Mouse (Mus musculus) limb, embryonic 14.5 days (tissue): Measurements from ENCODE around the gene Eomes. TPM values are rescaled to one million over a fixed set of nuclear protein-coding genes. Genes with fewer than 3 reads are reported as not detected.

Experiments
- ATAC-seq: fragments of 200-750 bp; cut with Nextera tagmentation; 2 replicates; pipeline ENCODE4 v1.8.0; 2017; ENCODE audit warnings: low read depth, moderate number of reproducible peaks, moderate TSS enrichment; ENCODE audit not compliant: low FRiP score
- DNase-seq: peaks from one replicate; pipeline ENCODE4 v3.0.0-alpha.2; 2015; ENCODE audit warnings: low spot score
- H3K27ac ChIP-seq: fragments of 300-500 bp; sonication (generic); replicated peaks from 2 replicates; pipeline ENCODE4 v1.5.1; 2014; ENCODE audit warnings: low read depth, mild to moderate bottlenecking, low read length, moderate library complexity, mixed read lengths
- H3K27me3 ChIP-seq: fragments of 300-500 bp; sonication (generic); 2 replicates; pipeline ENCODE4 v1.6.1; 2014; ENCODE audit warnings: low read length, mixed read lengths; ENCODE audit not compliant: control insufficient read depth, insufficient read depth
- H3K36me3 ChIP-seq: fragments of 300-500 bp; sonication (generic); 2 replicates; pipeline ENCODE4 v1.6.1; 2014; ENCODE audit warnings: mild to moderate bottlenecking, low read length, moderate library complexity, mixed read lengths; ENCODE audit not compliant: control insufficient read depth, insufficient read depth
- H3K4me1 ChIP-seq: fragments of 300-500 bp; sonication (generic); 2 replicates; pipeline ENCODE4 v1.6.1; 2014; ENCODE audit warnings: antibody characterized with exemption, low read length, mixed read lengths; ENCODE audit not compliant: control insufficient read depth, insufficient read depth
- H3K4me2 ChIP-seq: fragments of 300-500 bp; sonication (generic); replicated peaks from 2 replicates; pipeline ENCODE4 v1.6.1; 2014; ENCODE audit warnings: low read depth, mild to moderate bottlenecking, low read length, moderate library complexity; ENCODE audit not compliant: severe bottlenecking
- H3K4me3 ChIP-seq: fragments of 300-500 bp; sonication (generic); replicated peaks from 2 replicates; pipeline ENCODE4 v1.5.1; 2014; ENCODE audit warnings: low read length
- H3K9ac ChIP-seq: fragments of 300-500 bp; sonication (generic); 2 replicates; pipeline ENCODE4 v1.6.1; 2014; ENCODE audit warnings: mild to moderate bottlenecking, low read depth, low read length, moderate library complexity; ENCODE audit not compliant: severe bottlenecking
- H3K9me3 ChIP-seq: fragments of 300-500 bp; sonication (generic); 2 replicates; pipeline ENCODE4 v1.6.1; 2016; ENCODE audit warnings: low read length; ENCODE audit not compliant: control insufficient read depth
- POLR2A ChIP-seq: fragments of 200-500 bp; IDR thresholded peaks from 2 replicates; pipeline ENCODE4 v1.8.0; 2012; ENCODE audit warnings: inconsistent platforms, mild to moderate bottlenecking, moderate library complexity, borderline replicate concordance; ENCODE audit not compliant: insufficient read depth, insufficient read length; ENCODE audit errors: extremely low read depth
- WGBS: fragments of 180-500 bp; shearing (Covaris S2); extraction: QIAGEN DNeasy Blood & Tissue Kit; methylation state at CpG from one replicate; pipeline ENCODE4 v1.1.7; 2014; 5-methylcytosine and 5-hydroxymethylcytosine counted together
- polyA plus RNA-seq, 2 experiments: library from polyadenylated mRNA; depleted of rRNA in 1 of 2; stranded (reverse) in 1 of 2; unstranded in 1 of 2; fragments of >200 nt; fragmentation: Nextera tagmentation in 1 of 2; extraction: Ambion mirVana in 1 of 2; gene quantifications; 2 replicates each; pipeline versions ENCODE4 v1.2.1 to v1.2.3; 2012 to 2014

Eomes gene
- polyA plus RNA-seq, 2 experiments, result 0.18 to 1.0 TPM

DNA sequence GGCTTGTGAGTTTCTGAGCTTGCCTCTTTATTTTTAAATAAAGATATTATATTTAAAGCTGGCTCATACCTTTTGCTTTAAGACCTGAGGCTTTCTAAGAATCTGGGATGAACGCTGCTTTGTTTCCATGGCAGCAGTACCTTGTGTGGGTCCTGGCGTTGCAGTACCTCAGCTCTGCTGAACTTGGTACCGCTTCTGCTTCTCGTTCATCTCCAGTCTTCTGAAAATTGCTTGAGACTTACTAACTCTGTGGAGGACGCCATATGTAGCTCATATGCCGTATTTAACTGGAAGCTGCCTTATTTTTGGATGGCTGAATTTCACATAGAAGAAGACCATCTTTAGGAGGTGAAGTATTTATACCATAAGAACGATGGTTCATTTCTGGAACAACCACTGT, 30.6 kb downstream of the Eomes start:
- no peak for TF ChIP-seq POLR2A
- Histone ChIP-seq H3K27ac (no peak overlapping the region), H3K9me3 (no peaks in the 10 kb centered on the region), H3K36me3 (peaks cover 7% of the 10 kb centered on the region), H3K9ac (no peak overlapping the region; the same call in 1 of the 2 replicates), H3K27me3 (no peaks in the 10 kb centered on the region), H3K4me3 (no peak overlapping the region), H3K4me1 (peaks cover 16% of the 10 kb centered on the region), H3K4me2 (no peak overlapping the region)
- ATAC-seq (no peak), DNase-seq (no peak)
- 87% methylated on average over 7 of the region's 7 CpGs for WGBS

DNA sequence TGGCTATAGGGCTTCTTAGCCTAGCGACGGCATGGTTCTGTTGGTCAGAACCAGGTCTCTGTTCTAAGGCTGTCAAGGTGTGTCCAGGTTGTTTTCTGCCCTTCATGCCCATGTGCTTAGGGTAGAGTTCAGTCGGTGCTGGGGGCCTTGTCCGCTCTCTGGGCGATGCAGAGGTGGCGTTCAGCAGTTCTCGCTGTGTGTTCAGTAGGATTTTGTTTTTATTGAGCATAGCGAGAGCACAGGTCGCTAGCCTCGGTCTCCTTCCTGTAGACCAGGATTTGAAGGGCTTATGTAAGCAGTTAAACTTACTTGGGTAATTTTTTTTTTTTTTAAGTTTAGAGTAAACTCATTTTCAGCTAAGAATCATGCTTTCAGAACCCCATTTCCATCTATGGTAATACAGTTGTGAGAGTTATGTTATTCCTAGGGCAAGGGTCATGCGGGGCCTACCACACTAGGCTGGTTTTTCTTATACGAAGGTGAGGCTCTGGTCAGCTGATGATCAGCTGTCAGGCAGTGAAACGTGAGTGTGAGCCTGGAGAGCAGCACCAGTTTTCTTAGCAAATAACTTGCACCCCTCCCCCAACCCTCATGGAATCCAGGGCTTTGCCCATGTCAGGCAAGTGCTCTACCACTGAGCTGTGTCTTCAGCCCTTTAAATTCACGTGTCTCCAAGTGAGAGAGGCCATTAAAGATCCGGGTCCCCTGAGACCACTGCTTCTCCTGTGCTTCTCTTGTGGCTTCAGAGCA, 33.1 kb downstream of the Eomes start:
- Histone ChIP-seq H3K9me3 (no peaks in the 10 kb centered on the region), H3K4me2 (no peak overlapping the region), H3K27me3 (no peaks in the 10 kb centered on the region), H3K9ac (no peak overlapping the region), H3K36me3 (peaks cover 26% of the 10 kb centered on the region), H3K4me1 (peaks cover 16% of the 10 kb centered on the region), H3K4me3 (no peak overlapping the region), H3K27ac (no peak overlapping the region)
- 73% methylated on average over 15 of the region's 15 CpGs for WGBS
- no peak for TF ChIP-seq POLR2A
- ATAC-seq (no peak), DNase-seq (no peak)

DNA sequence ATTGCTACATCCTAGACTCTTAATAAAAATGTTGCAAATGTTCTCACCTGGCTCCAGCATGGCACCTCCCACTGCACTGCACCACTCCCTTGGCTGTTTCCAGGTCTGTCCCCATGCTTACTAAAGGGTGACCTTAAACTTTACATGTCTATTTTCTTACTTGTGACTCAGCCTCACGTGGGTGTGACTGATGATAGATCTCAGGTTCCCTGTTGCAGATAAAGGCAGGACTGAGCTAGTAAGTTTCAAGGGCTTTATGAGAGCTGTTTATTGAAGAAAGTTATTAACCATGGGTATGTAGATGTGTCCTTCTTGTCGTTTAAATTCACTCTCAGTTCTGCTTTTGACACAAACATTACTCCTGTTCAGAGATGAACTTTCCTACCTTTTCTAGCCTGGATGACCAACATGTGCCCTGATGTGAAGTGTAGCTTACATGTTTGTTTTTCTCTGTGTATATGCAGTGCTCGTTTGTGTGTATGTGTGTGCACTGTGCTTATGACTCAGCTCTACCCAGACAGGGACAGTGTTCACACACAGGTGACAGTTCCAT, 34.7 kb downstream of the Eomes start:
- H3K27ac ChIP-seq, result no peak overlapping the region
- H3K27me3 ChIP-seq, result no peaks in the 10 kb centered on the region
- no peaks in the 10 kb centered on the region for H3K9me3 ChIP-seq
- H3K4me2 ChIP-seq, result no peak overlapping the region
- H3K4me1 ChIP-seq, result peaks cover 7% of the 10 kb centered on the region; the same call in 1 of the 2 replicates
- 83% methylated on average over 3 of the region's 3 CpGs for WGBS
- H3K4me3 ChIP-seq, result no peak overlapping the region
- DNase-seq, result no peak
- no peak overlapping the region for H3K9ac ChIP-seq
- no peak for ATAC-seq
- TF ChIP-seq POLR2A, result no peak
- peaks cover 26% of the 10 kb centered on the region for H3K36me3 ChIP-seq

DNA sequence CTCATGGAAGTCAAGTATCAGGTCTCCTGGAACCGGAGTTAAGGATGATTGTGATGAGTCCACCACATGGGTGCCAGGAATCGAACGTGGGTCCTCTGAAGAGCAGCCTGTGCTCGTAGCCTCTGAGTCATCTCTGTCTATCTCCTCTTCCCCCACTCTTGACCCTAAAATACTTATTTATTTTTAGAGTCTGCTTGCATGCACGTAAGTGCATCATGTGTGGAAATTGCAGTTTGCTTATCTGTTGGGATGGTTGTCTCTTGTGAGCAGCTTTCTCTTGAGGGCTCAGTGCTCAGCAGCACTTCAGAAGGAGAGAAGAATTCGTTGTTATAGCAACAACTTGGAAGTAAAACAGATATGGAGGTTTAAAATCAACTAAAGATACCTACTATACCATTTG, 37.5 kb downstream of the Eomes start:
- H3K4me3 ChIP-seq, result no peak overlapping the region
- no peak overlapping the region for H3K4me2 ChIP-seq
- H3K36me3 ChIP-seq, result peaks cover 25% of the 10 kb centered on the region
- DNase-seq (no peak), ATAC-seq (no peak)
- no peak overlapping the region for H3K27ac ChIP-seq
- no peaks in the 10 kb centered on the region for H3K27me3 ChIP-seq
- H3K9ac ChIP-seq, result no peak overlapping the region
- no peaks in the 10 kb centered on the region for H3K4me1 ChIP-seq
- H3K9me3 ChIP-seq, result no peaks in the 10 kb centered on the region
- no peak for TF ChIP-seq POLR2A
- 95% methylated on average over 6 of the region's 6 CpGs for WGBS

DNA sequence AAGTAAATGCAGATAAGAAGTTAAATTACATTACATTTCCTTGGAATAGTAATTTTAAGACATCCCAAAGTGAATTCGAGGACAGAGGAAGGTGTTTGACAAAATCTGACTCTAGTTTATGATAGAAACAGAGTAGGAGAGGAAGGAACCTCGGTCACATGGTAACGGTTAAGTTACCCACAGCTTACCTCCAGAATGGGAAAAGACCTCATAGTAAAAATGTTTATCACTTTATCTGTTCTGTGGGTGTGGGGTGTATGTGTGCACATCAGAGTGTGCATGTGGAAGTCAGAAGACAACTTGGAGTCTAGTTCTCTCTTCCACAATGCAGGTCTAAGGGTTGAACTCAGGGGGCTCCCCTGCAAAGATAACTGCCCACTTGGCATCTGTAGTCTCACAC, 38.1 kb downstream of the Eomes start:
- DNase-seq (no peak), ATAC-seq (no peak)
- Histone ChIP-seq H3K9me3 (no peaks in the 10 kb centered on the region), H3K9ac (no peak overlapping the region), H3K36me3 (peaks cover 22% of the 10 kb centered on the region), H3K27me3 (no peaks in the 10 kb centered on the region), H3K4me1 (no peaks in the 10 kb centered on the region; the same call in 1 of the 2 replicates), H3K4me3 (no peak overlapping the region), H3K4me2 (no peak overlapping the region), H3K27ac (no peak overlapping the region)
- 93% methylated on average over 3 of the region's 3 CpGs for WGBS
- TF ChIP-seq POLR2A, result no peak
